Mouse (Mus musculus) liver, embryonic 12.5 days (tissue): ENCODE measurements around the gene Hpcal4. TPM values are rescaled to one million over a fixed set of nuclear protein-coding genes. Genes with fewer than 3 reads are reported as not detected.

Source experiments
- ATAC-seq: fragments of 200-750 bp; cut with Nextera tagmentation; 2 replicates; pipeline ENCODE4 v1.8.0; 2017; ENCODE audit warnings: moderate number of reproducible peaks, mild to moderate bottlenecking, moderate library complexity
- H3K27ac ChIP-seq: fragments of 300-500 bp; sonication (generic); 2 replicates; pipeline ENCODE4 v1.5.1; 2016; ENCODE audit warnings: mild to moderate bottlenecking
- H3K27me3 ChIP-seq: fragments of 300-500 bp; sonication (generic); replicated peaks from 2 replicates; pipeline ENCODE4 v1.6.1; 2016; ENCODE audit warnings: mild to moderate bottlenecking, moderate library complexity
- H3K36me3 ChIP-seq: fragments of 300-500 bp; sonication (generic); 2 replicates; pipeline ENCODE4 v1.6.1; 2016; ENCODE audit warnings: mild to moderate bottlenecking, moderate library complexity
- H3K4me1 ChIP-seq: fragments of 300-500 bp; sonication (generic); 2 replicates; pipeline ENCODE4 v1.6.1; 2016
- H3K4me2 ChIP-seq: fragments of 300-500 bp; sonication (generic); 2 replicates; pipeline ENCODE4 v1.6.1; 2016; ENCODE audit warnings: mild to moderate bottlenecking, moderate library complexity
- H3K4me3 ChIP-seq: fragments of 300-500 bp; sonication (generic); 2 replicates; pipeline ENCODE4 v1.5.1; 2016; ENCODE audit warnings: mild to moderate bottlenecking, moderate library complexity
- H3K9ac ChIP-seq: fragments of 300-500 bp; sonication (generic); 2 replicates; pipeline ENCODE4 v1.6.1; 2016; ENCODE audit warnings: mild to moderate bottlenecking, moderate library complexity
- H3K9me3 ChIP-seq: fragments of 300-500 bp; sonication (generic); replicated peaks from 2 replicates; pipeline ENCODE4 v1.6.1; 2016; ENCODE audit warnings: mild to moderate bottlenecking, moderate library complexity
- WGBS: fragments of 180-500 bp; shearing (Covaris S2); methylation state at CpG from one replicate; pipeline ENCODE4 v1.1.7; 2016; ENCODE audit not compliant: insufficient replicate concordance; 5-methylcytosine and 5-hydroxymethylcytosine counted together
- polyA plus RNA-seq: library from polyadenylated mRNA; unstranded; fragments of >200 nt; fragmentation: Nextera tagmentation; extraction: Ambion mirVana; gene quantifications from 2 replicates; pipeline ENCODE4 v1.2.1, GENCODE M21; 2016

Hpcal4 gene
- polyA plus RNA-seq, 1 experiment from 2014 or later = 0.10 TPM

DNA sequence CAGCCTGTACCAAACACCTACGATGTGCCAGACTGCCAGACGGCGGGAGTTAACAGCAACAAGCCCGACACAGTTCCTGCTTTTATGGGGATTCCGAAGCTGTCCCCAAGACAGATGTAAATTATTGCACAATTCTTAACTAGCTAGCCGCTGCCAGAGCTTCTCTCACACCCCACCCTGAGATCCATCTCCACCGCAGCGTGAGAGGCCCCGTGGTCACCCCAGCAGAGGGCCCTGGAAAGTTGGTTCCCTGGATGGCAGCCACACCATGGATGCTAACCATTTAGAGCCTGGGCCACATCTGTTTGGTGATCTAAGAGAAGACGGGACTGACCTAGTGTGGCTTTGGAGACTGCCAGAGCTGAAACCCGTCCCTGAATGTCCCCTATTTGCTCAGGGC is 46.1 kb downstream of the Hpcal4 start:
- WGBS = 66% methylated on average over 11 of the region's 11 CpGs

GRCm38 (mm10) chr4:123232841-123233240 is 49.8 kb downstream of the Hpcal4 start:
- Histone ChIP-seq H3K27ac (no peak overlapping the region), H3K9ac (no peak overlapping the region), H3K9me3 (no peaks in the 10 kb centered on the region), H3K4me1 (peaks cover 9% of the 10 kb centered on the region; the same call in 1 of the 2 replicates), H3K4me2 (no peak overlapping the region), H3K27me3 (peaks cover 93% of the 10 kb centered on the region), H3K4me3 (no peak overlapping the region), H3K36me3 (no peaks in the 10 kb centered on the region)
- 33% methylated on average over 3 of the region's 3 CpGs for WGBS
- ATAC-seq = no peak

More for the DNA sequence above, 46.1 kb downstream of the Hpcal4 start:
- Histone ChIP-seq H3K4me3 (no peak overlapping the region), H3K4me1 (peaks cover 9% of the 10 kb centered on the region; the same call in 1 of the 2 replicates), H3K27ac (no peak overlapping the region), H3K4me2 (no peak overlapping the region), H3K9me3 (no peaks in the 10 kb centered on the region), H3K27me3 (peaks cover 63% of the 10 kb centered on the region), H3K36me3 (no peaks in the 10 kb centered on the region), H3K9ac (no peak overlapping the region)
- ATAC-seq = no peak

GRCm38 (mm10) chr4:123233492-123234084 is 50.6 kb downstream of the Hpcal4 start, which contains the start of gene Heyl:
Gene Heyl (plus strand): TSS chr4:123233556.
- ATAC-seq = peak; percentile 50; the same call in 1 of the 2 replicates

DNA sequence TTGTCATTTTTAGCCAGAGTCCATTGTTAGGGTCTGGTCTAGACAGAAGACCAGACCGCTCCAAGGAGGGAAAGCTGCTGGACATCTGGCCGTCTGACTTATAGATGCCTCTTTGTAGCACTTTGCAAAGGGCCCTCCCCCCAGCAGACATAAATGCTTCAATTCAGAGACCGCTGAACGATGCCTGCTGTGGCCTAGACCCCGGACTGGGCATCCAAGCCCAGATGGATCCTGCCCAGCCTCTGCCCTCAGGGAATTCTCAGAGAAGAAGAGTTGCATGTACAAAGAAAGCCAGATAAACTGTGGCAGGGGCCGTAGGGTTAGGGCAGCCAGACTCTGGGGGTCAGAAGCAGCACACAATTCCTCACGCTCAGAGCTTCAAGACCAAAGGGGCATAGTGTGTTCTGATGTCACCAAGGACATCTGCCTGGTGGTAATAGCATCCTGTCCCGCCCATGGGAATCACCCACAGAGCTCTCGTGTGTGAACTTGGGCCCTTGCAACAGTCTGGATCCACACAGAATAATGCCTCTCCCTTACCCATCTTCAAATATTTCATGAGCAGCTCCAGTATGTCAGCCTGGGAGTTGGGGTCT is 52.9 kb downstream of the Hpcal4 start:
- 63% methylated on average over 9 of the region's 9 CpGs for WGBS
- Histone ChIP-seq H3K36me3 (no peaks in the 10 kb centered on the region), H3K4me1 (peaks cover 9% of the 10 kb centered on the region; the same call in 1 of the 2 replicates), H3K9ac (no peak overlapping the region), H3K27ac (no peak overlapping the region), H3K4me3 (no peak overlapping the region), H3K27me3 (peaks cover 96% of the 10 kb centered on the region), H3K9me3 (no peaks in the 10 kb centered on the region), H3K4me2 (no peak overlapping the region)
- ATAC-seq = no peak

More at GRCm38 (mm10) chr4:123233492-123234084, 50.6 kb downstream of the Hpcal4 start, which contains the start of gene Heyl:
- Histone ChIP-seq H3K4me1 (peaks cover 9% of the 10 kb centered on the region; the same call in 1 of the 2 replicates), H3K9me3 (no peaks in the 10 kb centered on the region), H3K4me3 (peak within 1 kb of the TSS; percentile 42), H3K4me2 (peak within 1 kb of the TSS; percentile 65), H3K27ac (no peak within 1 kb of the TSS), H3K36me3 (no peaks in the 10 kb centered on the region), H3K27me3 (peaks cover 94% of the 10 kb centered on the region), H3K9ac (peak within 1 kb of the TSS; percentile 42; the same call in 1 of the 2 replicates)
- 6% methylated on average over 52 of the region's 52 CpGs for WGBS

- 62% methylated on average over 13 of the region's 13 CpGs for WGBS
- no peaks in the 10 kb centered on the region for H3K36me3 ChIP-seq
- H3K4me1 ChIP-seq = peaks cover 9% of the 10 kb centered on the region; the same call in 1 of the 2 replicates
- no peak for ATAC-seq
- no peak overlapping the region for H3K4me3 ChIP-seq
- H3K9me3 ChIP-seq = no peaks in the 10 kb centered on the region
- H3K27me3 ChIP-seq = peaks cover 99% of the 10 kb centered on the region
- no peak overlapping the region for H3K27ac ChIP-seq
- no peak overlapping the region for H3K4me2 ChIP-seq
- no peak overlapping the region for H3K9ac ChIP-seq
Observed at GRCm38 (mm10) chr4:123236431-123237031, 53.5 kb downstream of the Hpcal4 start.

DNA sequence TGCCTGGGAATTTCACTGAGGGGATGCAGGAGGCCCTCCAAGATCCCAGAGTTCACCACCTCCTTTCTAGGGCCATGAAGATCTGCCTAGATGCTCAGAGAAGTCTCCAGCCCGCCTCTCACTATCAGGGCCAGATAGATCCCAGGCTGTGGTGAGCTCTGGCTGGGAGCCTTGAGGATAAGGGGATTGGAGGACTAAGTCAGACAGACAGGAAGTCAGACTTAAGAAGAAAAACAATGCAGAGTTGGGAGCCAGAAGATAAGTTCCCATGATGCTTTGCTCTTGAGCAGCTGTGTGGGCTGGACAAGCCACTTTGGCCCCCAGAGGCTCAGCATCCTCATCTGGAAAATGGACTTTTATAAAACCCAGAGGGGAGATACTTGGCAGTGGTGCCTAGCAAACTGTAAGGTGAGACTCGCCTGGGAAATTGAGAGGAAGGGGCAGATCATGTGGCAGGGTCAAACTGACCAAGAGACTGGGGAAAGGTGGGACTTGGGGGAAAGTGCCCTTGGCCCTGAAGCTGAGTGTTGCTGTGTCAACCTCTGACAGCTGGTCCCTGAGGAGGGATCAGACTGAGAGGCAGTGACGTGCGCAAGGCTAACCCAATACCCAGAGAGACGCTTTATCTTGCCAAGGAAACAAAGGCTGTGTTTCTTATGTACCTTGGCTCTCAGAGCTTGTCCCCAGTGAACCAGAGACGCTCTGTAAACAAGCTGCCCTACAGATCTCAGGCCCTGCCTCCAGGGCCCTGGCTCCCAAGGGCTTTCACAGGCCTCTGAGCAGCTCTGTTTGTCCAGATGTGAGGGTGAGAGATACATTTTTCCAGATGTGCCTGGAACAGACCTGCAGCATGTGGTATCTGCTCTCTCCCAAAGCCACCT is 54.6 kb downstream of the Hpcal4 start:
- no peak overlapping the region for H3K9ac ChIP-seq
- no peaks in the 10 kb centered on the region for H3K36me3 ChIP-seq
- no peak for ATAC-seq
- no peaks in the 10 kb centered on the region for H3K9me3 ChIP-seq
- 57% methylated on average over 6 of the region's 6 CpGs for WGBS
- H3K27ac ChIP-seq = no peak overlapping the region
- H3K27me3 ChIP-seq = peaks cover 98% of the 10 kb centered on the region
- H3K4me3 ChIP-seq = no peak overlapping the region
- H3K4me2 ChIP-seq = no peak overlapping the region
- peaks cover 9% of the 10 kb centered on the region; the same call in 1 of the 2 replicates for H3K4me1 ChIP-seq

GRCm38 (mm10) chr4:123239361-123240203 is 56.6 kb downstream of the Hpcal4 start:
- no peak overlapping the region for H3K9ac ChIP-seq
- no peak for ATAC-seq
- WGBS = 9% methylated on average over 56 of the region's 58 CpGs
- H3K9me3 ChIP-seq = no peaks in the 10 kb centered on the region
- no peaks in the 10 kb centered on the region for H3K36me3 ChIP-seq
- peak overlapping the region; percentile 14 for H3K4me3 ChIP-seq
- peaks cover 97% of the 10 kb centered on the region for H3K27me3 ChIP-seq
- H3K4me1 ChIP-seq = no peaks in the 10 kb centered on the region
- H3K27ac ChIP-seq = no peak overlapping the region
- H3K4me2 ChIP-seq = peak overlapping the region; percentile 44

Other genes starting within 250 kb of the Hpcal4 start
- gene Mfsd2a, start 222.0 kb upstream of the Hpcal4 start, polyA plus RNA-seq = 0.14 and 0.28 TPM in 2 replicates
- 1.2 and 1.6 TPM in 2 replicates for gene Mycl, start 187.6 kb upstream of the Hpcal4 start, polyA plus RNA-seq
- 8.9 and 10.9 TPM in 2 replicates for gene Trit1, start 166.6 kb upstream of the Hpcal4 start, polyA plus RNA-seq
- gene Bmp8b, start 78.1 kb upstream of the Hpcal4 start, polyA plus RNA-seq = 1.3 and 1.5 TPM in 2 replicates
- 0.08 TPM in 1 of 2 replicates, not detected in the other for gene Oxct2b, start 67.0 kb upstream of the Hpcal4 start, polyA plus RNA-seq
- 65.2 and 65.3 TPM in 2 replicates for gene Ppie, start 43.3 kb upstream of the Hpcal4 start, polyA plus RNA-seq
- gene Nt5c1a, start 18.3 kb downstream of the Hpcal4 start, polyA plus RNA-seq = not detected in 2 replicates
- gene Heyl, start 50.3 kb downstream of the Hpcal4 start, polyA plus RNA-seq = 0.83 and 1.2 TPM in 2 replicates
- 110 and 112 TPM in 2 replicates for gene Pabpc4, start 79.1 kb downstream of the Hpcal4 start, polyA plus RNA-seq
- 0.19 TPM in 1 of 2 replicates, not detected in the other for gene Oxct2a, start 140.4 kb downstream of the Hpcal4 start, polyA plus RNA-seq
- gene Bmp8a, start 160.0 kb downstream of the Hpcal4 start, polyA plus RNA-seq = 0.31 and 0.46 TPM in 2 replicates